In the genomic region with DNA sequence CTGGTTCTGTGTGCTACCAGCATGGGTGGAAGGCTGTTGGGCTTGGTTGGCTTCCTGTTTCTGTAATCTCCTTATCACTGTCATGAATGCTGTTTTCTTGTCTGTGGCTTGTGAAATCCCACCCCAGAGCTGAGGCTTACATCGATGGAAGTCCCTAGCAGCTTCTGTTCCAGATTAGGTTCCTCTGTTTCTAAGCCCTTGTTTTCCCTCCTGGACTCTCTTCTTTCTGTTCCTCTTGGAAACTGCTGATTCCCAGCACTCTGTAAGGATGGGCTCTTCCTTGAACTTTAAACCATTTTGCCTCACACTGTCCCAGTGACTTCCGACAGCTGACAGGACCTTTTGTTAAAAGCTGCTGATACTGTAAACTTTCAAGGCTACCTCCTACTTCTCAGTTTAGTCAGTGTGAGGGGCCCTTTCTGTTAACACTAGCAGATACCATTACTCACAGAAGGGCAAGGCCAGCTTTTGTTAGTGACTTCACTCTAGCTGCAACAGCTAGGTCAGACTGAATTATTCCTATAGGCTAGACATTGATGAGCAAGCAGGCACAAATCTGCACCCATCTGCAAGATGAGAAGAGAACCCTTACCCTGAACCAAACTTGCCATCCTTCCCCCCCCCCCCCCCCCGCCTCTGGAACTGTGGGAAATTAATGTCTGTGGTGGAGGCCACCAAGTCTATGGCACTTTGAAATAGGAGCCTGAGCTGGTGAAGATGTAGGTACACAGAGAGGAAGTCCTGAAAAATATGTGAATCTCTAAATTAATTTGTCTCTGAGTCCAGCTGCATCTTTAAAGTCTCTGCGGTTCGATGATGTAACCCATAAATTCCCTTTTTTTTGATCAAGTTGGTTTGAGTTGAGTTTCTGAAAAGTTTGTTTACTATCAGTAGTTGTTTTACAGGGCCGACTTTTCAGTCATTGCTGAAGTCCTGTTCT, we compare ENCODE assay signal across 12 mouse cellular contexts. TPM values are rescaled to one million over a fixed set of nuclear protein-coding genes. Genes with fewer than 3 reads are reported as not detected.
DNase-seq lines count a peak whose midpoint lies in the region; ATAC-seq lines count a peak whose summit lies in the region.
"Had no signal": no experiment of that assay in that cellular context is flagged by ENCODE, and none has a peak within 500 bp of the region (broad histone marks: within the 10 kb centered on the region; RNA-seq: fewer than 3 reads in every experiment).

No protein-coding gene starts in this region.

- peak overlapping the region; percentile 65 for H3K27ac ChIP-seq in liver, embryonic 15.5 days (replicated peaks)
- H3K27ac ChIP-seq in neural tube, embryonic 15.5 days (replicated peaks) = no peak overlapping the region
- H3K27ac ChIP-seq: embryonic facial prominence, embryonic 15.5 days; limb, embryonic 13.5 days had no signal

- peak overlapping the region; percentile 33 for H3K4me2 ChIP-seq in liver, embryonic 15.5 days
- H3K4me2 ChIP-seq in neural tube, embryonic 15.5 days = no peak overlapping the region
- H3K4me2 ChIP-seq: embryonic facial prominence, embryonic 15.5 days; limb, embryonic 13.5 days had no signal

- H3K9me3 ChIP-seq in liver, embryonic 15.5 days (replicated peaks) = no peaks in the 10 kb centered on the region
- no peaks in the 10 kb centered on the region for H3K9me3 ChIP-seq in neural tube, embryonic 15.5 days (replicated peaks)
- H3K9me3 ChIP-seq: embryonic facial prominence, embryonic 15.5 days; limb, embryonic 13.5 days had no signal

- H3K9ac ChIP-seq in liver, embryonic 15.5 days = no peak overlapping the region
- no peak overlapping the region for H3K9ac ChIP-seq in neural tube, embryonic 15.5 days (replicated peaks)
- H3K9ac ChIP-seq: embryonic facial prominence, embryonic 15.5 days; limb, embryonic 13.5 days had no signal

- H3K4me3 ChIP-seq in liver, embryonic 15.5 days (replicated peaks) = no peak overlapping the region
- no peak overlapping the region for H3K4me3 ChIP-seq in neural tube, embryonic 15.5 days (replicated peaks)
- H3K4me3 ChIP-seq: embryonic facial prominence, embryonic 15.5 days; limb, embryonic 13.5 days had no signal

- H3K36me3 ChIP-seq in liver, embryonic 15.5 days (replicated peaks) = no peaks in the 10 kb centered on the region
- no peaks in the 10 kb centered on the region for H3K36me3 ChIP-seq in neural tube, embryonic 15.5 days
- H3K36me3 ChIP-seq: embryonic facial prominence, embryonic 15.5 days; limb, embryonic 13.5 days had no signal

- peak; percentile 43 for ATAC-seq in liver, embryonic 15.5 days (ENCODE audit: insufficient read depth)
- ATAC-seq in neural tube, embryonic 15.5 days (ENCODE audit: low FRiP score) = no peak
- ATAC-seq in frontal cortex, adult (ENCODE audit: low TSS enrichment) = no peak; the same call in 1 of the 2 replicates

- no peaks in the 10 kb centered on the region for H3K27me3 ChIP-seq in liver, embryonic 15.5 days
- H3K27me3 ChIP-seq in neural tube, embryonic 15.5 days (replicated peaks) = no peaks in the 10 kb centered on the region
- H3K27me3 ChIP-seq: embryonic facial prominence, embryonic 15.5 days; limb, embryonic 13.5 days had no signal

- WGBS in liver, embryonic 15.5 days (ENCODE audit: insufficient replicate concordance) = 35% methylated on average over 6 of the region's 6 CpGs
- 88% methylated on average over 5 of the region's 6 CpGs for WGBS in neural tube, embryonic 15.5 days

- H3K4me1 ChIP-seq in liver, embryonic 15.5 days (replicated peaks) = peaks cover 56% of the 10 kb centered on the region
- H3K4me1 ChIP-seq in neural tube, embryonic 15.5 days = no peaks in the 10 kb centered on the region

- DNase-seq in spleen, adult 12 weeks (ENCODE audit: low spot score) = peak; percentile 62
- DNase-seq in spleen, postnatal 14 days (ENCODE audit: low spot score in 2 of 2) = no peak
- peak; percentile 60 for DNase-seq in brain, adult 2 months (ENCODE audit: low read depth, low spot score)
- DNase-seq in thymus, postnatal 36 days = peak; percentile 15 to 32
- no peak for DNase-seq in right cerebral cortex, postnatal 14 days

RNA-seq across cellular contexts. Expression of a gene that starts 36.5 kb away (rescaled TPM):
- 3.2 and 3.3 TPM in 2 replicates for polyA plus RNA-seq in liver, embryonic 15.5 days (2015; fragmentation: Nextera tagmentation; extraction: Ambion mirVana)
- 0.65 and 1.5 TPM in 2 replicates for polyA plus RNA-seq in neural tube, embryonic 15.5 days (2015; fragmentation: Nextera tagmentation; extraction: Ambion mirVana)

RNA-seq across cellular contexts. Expression of a gene that starts 46.2 kb away (rescaled TPM):
- not detected in 2 replicates for polyA plus RNA-seq in liver, embryonic 15.5 days (2015; fragmentation: Nextera tagmentation; extraction: Ambion mirVana)
- not detected in 2 replicates for polyA plus RNA-seq in neural tube, embryonic 15.5 days (2015; fragmentation: Nextera tagmentation; extraction: Ambion mirVana)
- polyA plus RNA-seq: brain, embryonic 14.5 days; embryonic facial prominence, embryonic 15.5 days; heart, embryonic 14.5 days; limb, embryonic 13.5 days had no signal

Comparison
In these comparisons a context has a peak if more than half of its experiments do, and no peak if none do; other contexts are left out.
1. DNase-seq: peak in spleen, adult 12 weeks (single experiment), brain, adult 2 months (single experiment) and thymus, postnatal 36 days (2 of 2); none in spleen, postnatal 14 days (0 of 2) and right cerebral cortex, postnatal 14 days (single experiment).